Mouse (Mus musculus) C2C12 (cell line): ENCODE measurements around the gene Fyn.

Experiments used
- CEBPB ChIP-seq: IDR thresholded peaks from one replicate; pipeline ENCODE4 v1.6.1; 2011; ENCODE audit warnings: low read depth, mild to moderate bottlenecking, control low read depth, moderate library complexity
- CTCF ChIP-seq: IDR thresholded peaks from one replicate; pipeline ENCODE4 v1.5.1; 2011; ENCODE audit not compliant: control insufficient read depth, insufficient read depth, insufficient read length
- FOSL1 ChIP-seq: IDR thresholded peaks from one replicate; pipeline ENCODE4 v1.8.0; 2011; ENCODE audit warnings: mild to moderate bottlenecking, low read length; ENCODE audit not compliant: poor library complexity, insufficient read depth, severe bottlenecking
- MAX ChIP-seq: IDR thresholded peaks from one replicate; pipeline ENCODE4 v1.6.1; 2011; ENCODE audit warnings: mild to moderate bottlenecking, control low read depth
- MYOD1 ChIP-seq: IDR thresholded peaks from one replicate; pipeline ENCODE4 v1.6.1; 2011; ENCODE audit warnings: low read depth; ENCODE audit not compliant: control insufficient read depth, insufficient read length
- MYOG ChIP-seq: IDR thresholded peaks from one replicate; pipeline ENCODE4 v1.6.1; 2011; ENCODE audit not compliant: control insufficient read depth, insufficient read length; ENCODE audit errors: extremely low read depth
- USF1 ChIP-seq: IDR thresholded peaks from one replicate; pipeline ENCODE4 v1.6.1; 2011; ENCODE audit warnings: low read depth, mild to moderate bottlenecking, control low read depth, moderate library complexity

- TF ChIP-seq CTCF (no peak), MAX (no peak), FOSL1 (no peak), USF1 (no peak), CEBPB (no peak), MYOD1 (no peak), MYOG (no peak)
Observed at GRCm38 (mm10) chr10:39411857-39412559, 43.4 kb downstream of the Fyn start.
